25 mouse cellular contexts compared by ENCODE assay signal in the genomic region with DNA sequence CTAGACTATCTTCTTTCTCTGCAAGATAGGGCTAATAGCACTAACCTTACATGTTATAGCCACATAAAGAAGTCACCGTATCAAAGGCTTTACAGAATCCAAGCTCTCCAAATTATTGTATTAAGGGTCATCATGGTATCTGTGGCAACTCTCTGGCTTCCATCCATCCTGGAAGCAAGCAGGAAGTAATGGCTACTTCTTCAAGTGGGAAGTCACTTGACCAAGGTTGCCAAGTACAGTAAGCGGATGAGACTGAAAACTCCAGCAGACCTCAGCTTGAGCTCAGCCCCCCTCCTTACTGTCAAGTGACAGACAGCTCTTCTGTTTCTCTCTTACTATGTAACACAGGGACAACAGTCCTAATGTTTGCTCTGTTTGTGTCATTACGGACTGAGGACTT. TPM values are rescaled to one million over a fixed set of nuclear protein-coding genes. Genes with fewer than 3 reads are reported as not detected.
"Had no signal": no experiment of that assay in that cellular context is flagged by ENCODE, and none has a peak within 500 bp of the region (broad histone marks: within the 10 kb centered on the region; RNA-seq: fewer than 3 reads in every experiment).

No protein-coding gene starts in this region.

- DNase-seq: kidney, adult 8-10 months; kidney, postnatal 14 days; layer of hippocampus, postnatal 36 days; lung, embryonic 14.5 days; retina, postnatal 1 day; right cerebral cortex, postnatal 25 days; spleen, adult 18-20 months; thymus, adult 18-20 months; thymus, postnatal 36 days had no signal

- H3K4me3 ChIP-seq: kidney, embryonic 15.5 days; left cerebral cortex, adult 2 months; limb, embryonic 12.5 days; limb, embryonic 15.5 days; liver, embryonic 12.5 days; liver, embryonic 15.5 days; midbrain, embryonic 10.5 days; midbrain, embryonic 13.5 days; myocyte; neural tube, embryonic 13.5 days; stomach, embryonic 15.5 days had no signal

- H3K9ac ChIP-seq: kidney, embryonic 15.5 days; limb, embryonic 12.5 days; limb, embryonic 15.5 days; liver, embryonic 12.5 days; liver, embryonic 15.5 days; lung, embryonic 14.5 days; midbrain, embryonic 13.5 days; neural tube, embryonic 13.5 days; stomach, embryonic 15.5 days had no signal

- H3K36me3 ChIP-seq: limb, embryonic 12.5 days; limb, embryonic 15.5 days; liver, embryonic 12.5 days; liver, embryonic 15.5 days; midbrain, embryonic 10.5 days; midbrain, embryonic 13.5 days; neural tube, embryonic 13.5 days; stomach, embryonic 15.5 days had no signal

- H3K4me1 ChIP-seq: limb, embryonic 15.5 days; midbrain, embryonic 13.5 days; neural tube, embryonic 13.5 days; stomach, embryonic 15.5 days had no signal

- H3K9me3 ChIP-seq: kidney, embryonic 15.5 days; limb, embryonic 12.5 days; limb, embryonic 15.5 days; liver, embryonic 12.5 days; liver, embryonic 15.5 days; midbrain, embryonic 10.5 days; midbrain, embryonic 13.5 days; neural tube, embryonic 13.5 days; stomach, embryonic 15.5 days had no signal

- H3K27ac ChIP-seq: kidney, embryonic 15.5 days; left cerebral cortex, adult 2 months; limb, embryonic 12.5 days; limb, embryonic 15.5 days; liver, embryonic 12.5 days; liver, embryonic 15.5 days; macrophage; midbrain, embryonic 10.5 days; midbrain, embryonic 13.5 days; neural tube, embryonic 13.5 days; stomach, embryonic 15.5 days had no signal

- ATAC-seq: intestine, postnatal 0 days; liver, embryonic 12.5 days; midbrain, embryonic 13.5 days; midbrain, embryonic 16.5 days had no signal

- H3K27me3 ChIP-seq: kidney, embryonic 15.5 days; limb, embryonic 12.5 days; limb, embryonic 15.5 days; liver, embryonic 15.5 days; midbrain, embryonic 13.5 days; neural tube, embryonic 13.5 days; stomach, embryonic 15.5 days had no signal

- H3K4me2 ChIP-seq: kidney, embryonic 15.5 days; limb, embryonic 12.5 days; limb, embryonic 15.5 days; liver, embryonic 12.5 days; liver, embryonic 15.5 days; lung, embryonic 14.5 days; midbrain, embryonic 13.5 days; neural tube, embryonic 13.5 days; stomach, embryonic 15.5 days had no signal

RNA-seq across cellular contexts. Expression of gene Hnf1b, which starts 36.9 kb away (rescaled TPM):
- total RNA-seq: megakaryocyte, adult 5-6 weeks; monocyte, adult 5-6 weeks had no signal
- polyA plus RNA-seq: limb, embryonic 12.5 days; macrophage; midbrain, embryonic 10.5 days; midbrain, embryonic 13.5 days; myocyte had no signal
